In the genomic region with DNA sequence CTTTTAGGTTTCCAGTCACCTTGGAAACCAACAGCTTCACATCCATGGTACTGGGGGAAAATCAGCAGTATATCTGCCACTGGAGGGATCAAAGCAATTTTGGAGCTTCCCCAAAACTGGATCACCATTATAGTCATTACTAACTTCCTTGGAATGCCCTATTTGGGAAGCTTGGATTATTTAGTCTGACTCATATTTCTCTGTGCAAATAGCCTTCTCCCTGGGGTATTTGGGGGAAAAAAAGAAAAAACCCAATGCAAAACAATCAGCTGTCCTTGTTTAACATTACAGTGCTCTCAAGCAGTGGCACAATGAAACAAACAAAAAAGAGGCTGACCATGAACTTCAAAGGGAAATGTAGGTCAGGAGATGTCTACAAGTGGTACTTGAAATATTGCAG, we compare ENCODE assay signal across 17 mouse cellular contexts.
DNase-seq lines count a peak whose midpoint lies in the region.
"Had no signal": no experiment of that assay in that cellular context is flagged by ENCODE, and none has a peak within 500 bp of the region (broad histone marks: within the 10 kb centered on the region; RNA-seq: fewer than 3 reads in every experiment).

No protein-coding gene starts in this region.

- DNase-seq in lung, postnatal 25 days (ENCODE audit: low spot score), result peak; percentile 11
- DNase-seq in lung, postnatal 4 days, result no peak
- DNase-seq in 3T3-L1 (ENCODE audit: low read depth, low spot score) (peak; percentile 94), NIH3T3 (ENCODE audit: low read depth) (peak; percentile 88)
- DNase-seq in skeletal muscle tissue, adult 2 months (ENCODE audit: low read depth, low spot score), result peak; percentile 0
- no peak for DNase-seq in retina, embryonic 14.5 days (ENCODE audit: low spot score)
- no peak for DNase-seq in adrenal gland, postnatal 4 days (ENCODE audit: low spot score in 2 of 2)
- DNase-seq: adrenal gland, adult 8-10 months; adrenal gland, postnatal 25 days; cerebellum, adult 18-20 months; cerebellum, adult 9-10 months; cerebellum, postnatal 25 days; forebrain, postnatal 0 days; gastrocnemius, adult 2 months; gastrocnemius, postnatal 14 days; heart, adult 18-20 months; heart, postnatal 36 days had no signal

Comparison
In these comparisons a context has a peak if more than half of its experiments do, and no peak if none do; other contexts are left out.
1. DNase-seq: peak in lung, postnatal 25 days (single experiment), 3T3-L1 (single experiment), NIH3T3 (single experiment) and skeletal muscle tissue, adult 2 months (single experiment); none in lung, postnatal 4 days (0 of 2), retina, embryonic 14.5 days (single experiment) and adrenal gland, postnatal 4 days (0 of 2).